Mouse (Mus musculus) hindbrain, postnatal 0 days (tissue): ENCODE data around the gene Ppy. TPM values are rescaled to one million over a fixed set of nuclear protein-coding genes. Genes with fewer than 3 reads are reported as not detected.

Source experiments
- ATAC-seq: fragments of 200-750 bp; cut with Nextera tagmentation; 2 replicates; pipeline ENCODE4 v1.8.0; 2017; ENCODE audit warnings: mild to moderate bottlenecking, moderate TSS enrichment, moderate library complexity
- DNase-seq: peaks from one replicate; pipeline ENCODE4 v3.0.0-alpha.2; 2015; ENCODE audit warnings: low spot score
- H3K27ac ChIP-seq: fragments of 300-500 bp; sonication (generic); 2 replicates; pipeline ENCODE4 v1.5.1; 2014; ENCODE audit warnings: mild to moderate bottlenecking
- H3K27me3 ChIP-seq: fragments of 300-500 bp; sonication (generic); 2 replicates; pipeline ENCODE4 v1.6.1; 2014; ENCODE audit warnings: low read length, mixed read lengths; ENCODE audit not compliant: insufficient read depth
- H3K36me3 ChIP-seq: fragments of 300-500 bp; sonication (generic); 2 replicates; pipeline ENCODE4 v1.6.1; 2014; ENCODE audit warnings: low read length, mixed read lengths; ENCODE audit not compliant: insufficient read depth
- H3K4me1 ChIP-seq: fragments of 300-500 bp; sonication (generic); 2 replicates; pipeline ENCODE4 v1.6.1; 2014; ENCODE audit warnings: antibody characterized with exemption, low read length, mixed read lengths; ENCODE audit not compliant: insufficient read depth
- H3K4me2 ChIP-seq: fragments of 300-500 bp; sonication (generic); 2 replicates; pipeline ENCODE4 v1.6.1; 2014; ENCODE audit warnings: low read depth, mild to moderate bottlenecking, low read length, moderate library complexity, mixed read lengths
- H3K4me3 ChIP-seq: fragments of 300-500 bp; sonication (generic); 2 replicates; pipeline ENCODE4 v1.5.1; 2014; ENCODE audit warnings: low read length
- H3K9ac ChIP-seq: fragments of 300-500 bp; sonication (generic); replicated peaks from 2 replicates; pipeline ENCODE4 v1.6.1; 2014; ENCODE audit warnings: mild to moderate bottlenecking, low read length, moderate library complexity, mixed read lengths
- H3K9me3 ChIP-seq: fragments of 300-500 bp; sonication (generic); 2 replicates; pipeline ENCODE4 v1.6.1; 2016; ENCODE audit warnings: low read length, mixed read lengths
- CTCF ChIP-seq: IDR thresholded peaks from 2 replicates; pipeline ENCODE4 v1.5.1; 2016; ENCODE audit warnings: antibody characterized with exemption, control low read depth, low read depth
- WGBS: fragments of 180-500 bp; shearing (Covaris S2); extraction: QIAGEN DNeasy Blood & Tissue Kit; methylation state at CpG from one replicate; pipeline ENCODE4 v1.1.7; 2014; 5-methylcytosine and 5-hydroxymethylcytosine counted together
- polyA plus RNA-seq: library from polyadenylated mRNA; unstranded; fragments of >200 nt; fragmentation: Nextera tagmentation; extraction: Ambion mirVana; gene quantifications from 2 replicates; pipeline ENCODE4 v1.2.1, GENCODE M21; 2015
- total RNA-seq: library from RNA; depleted of rRNA; stranded (reverse); fragments of >200 nt; gene quantifications from 2 replicates; pipeline ENCODE4 v1.2.3, GENCODE M21; 2014

Gene Ppy
- total and polyA plus RNA-seq, 2 experiments from 2014 or later = not detected

DNA sequence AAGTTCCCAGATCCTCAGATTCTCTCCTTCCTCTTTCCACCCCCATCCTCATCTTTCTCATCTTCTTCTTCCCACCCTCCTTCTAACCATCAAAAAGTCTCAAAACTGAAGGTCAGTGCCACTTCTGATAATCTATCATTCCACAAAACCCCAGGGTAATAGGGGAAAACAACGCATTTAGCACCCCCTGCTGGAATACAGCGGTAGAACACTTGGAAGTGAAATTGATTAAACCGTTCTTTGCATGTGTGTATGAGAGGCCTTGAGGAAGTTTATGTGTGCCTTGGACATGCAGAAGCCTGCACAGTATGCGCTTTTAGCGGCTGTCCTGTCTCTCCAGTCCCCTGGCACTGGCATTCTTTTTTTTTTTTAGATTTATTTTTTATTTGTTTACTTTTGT lies 39.4 kb upstream of the Ppy start:
- DNase-seq (peak; percentile 72), ATAC-seq (no peak)
- TF ChIP-seq CTCF = peak; percentile 87
- no peaks in the 10 kb centered on the region for H3K9me3 ChIP-seq
- H3K4me1 ChIP-seq = no peaks in the 10 kb centered on the region
- H3K36me3 ChIP-seq = no peaks in the 10 kb centered on the region
- no peak overlapping the region for H3K4me3 ChIP-seq
- H3K9ac ChIP-seq = no peak overlapping the region
- H3K27me3 ChIP-seq = peaks cover 13% of the 10 kb centered on the region
- WGBS = 6% methylated on average over 5 of the region's 5 CpGs
- H3K4me2 ChIP-seq = no peak overlapping the region
- H3K27ac ChIP-seq = no peak overlapping the region

DNA sequence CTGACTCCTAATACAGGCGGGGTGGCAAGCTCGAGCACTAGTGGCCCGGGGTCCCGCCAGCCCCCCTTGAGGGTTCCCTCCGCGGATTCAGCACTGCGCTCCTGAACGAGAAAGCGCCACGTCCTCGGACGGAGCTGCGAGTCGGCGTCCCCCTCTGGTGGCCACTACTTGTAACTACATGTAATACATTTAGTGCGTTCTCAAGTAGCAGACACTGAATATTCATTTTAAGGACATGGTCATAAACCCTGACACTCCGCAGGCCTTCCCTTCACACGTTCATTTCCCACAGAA lies 37.3 kb upstream of the Ppy start:
- Histone ChIP-seq H3K36me3 (no peaks in the 10 kb centered on the region), H3K27ac (no peak overlapping the region), H3K9me3 (no peaks in the 10 kb centered on the region), H3K4me3 (peak overlapping the region; percentile 16), H3K4me2 (peak overlapping the region; percentile 59), H3K27me3 (peaks cover under 1% of the 10 kb centered on the region; the same call in 1 of the 2 replicates), H3K4me1 (no peaks in the 10 kb centered on the region), H3K9ac (0 out of 2 replicates have a peak overlapping the region, but pooled peaks have one; percentile 9)
- DNase-seq (peak; percentile 88), ATAC-seq (peak; percentile 61; the same call in 1 of the 2 replicates)
- peak; percentile 97 for TF ChIP-seq CTCF
- WGBS = under 1% methylated on average over 18 of the region's 18 CpGs

DNA sequence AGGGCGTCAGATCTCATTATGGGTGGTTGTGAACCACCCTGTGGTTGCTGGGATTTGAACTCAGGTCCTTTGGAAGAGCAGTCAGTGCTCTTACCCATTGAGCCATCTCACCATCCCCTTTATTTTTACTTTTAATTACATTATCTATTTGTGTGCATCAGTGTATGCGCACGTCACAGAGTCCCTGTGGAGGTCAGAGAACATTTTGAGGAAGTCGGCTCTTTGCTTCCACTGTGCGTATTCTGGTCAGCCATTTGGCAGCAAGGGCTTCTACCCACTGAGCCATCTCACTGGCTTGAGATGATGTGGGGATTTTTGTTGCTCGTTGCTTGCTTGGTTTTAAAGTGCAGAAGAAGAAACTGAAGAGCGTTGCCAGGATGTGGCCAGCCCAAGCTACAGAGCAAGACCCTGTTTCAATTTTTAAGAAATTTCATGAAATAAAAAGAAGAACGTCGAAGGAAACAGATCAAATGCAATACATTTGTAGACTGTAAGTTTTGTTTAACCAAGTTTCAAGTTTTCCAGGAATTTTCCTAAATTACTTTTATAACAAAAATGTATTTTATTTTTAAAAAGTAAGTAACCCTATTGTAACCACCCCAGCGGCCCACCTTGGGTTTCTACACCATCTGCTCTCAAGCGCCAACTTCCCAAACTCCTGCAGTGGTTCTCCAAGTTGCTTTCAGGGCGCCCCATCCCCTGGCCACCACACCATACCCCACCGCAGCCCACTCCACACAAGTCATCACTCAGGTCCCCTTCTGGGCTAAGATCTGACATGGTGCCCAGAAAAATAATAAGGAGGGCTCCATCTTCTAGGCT lies 36.7 kb upstream of the Ppy start:
- H3K9ac ChIP-seq = 0 out of 2 replicates have a peak overlapping the region, but pooled peaks have one; percentile 9
- WGBS = 44% methylated on average over 13 of the region's 13 CpGs
- ATAC-seq = no peak

DNA sequence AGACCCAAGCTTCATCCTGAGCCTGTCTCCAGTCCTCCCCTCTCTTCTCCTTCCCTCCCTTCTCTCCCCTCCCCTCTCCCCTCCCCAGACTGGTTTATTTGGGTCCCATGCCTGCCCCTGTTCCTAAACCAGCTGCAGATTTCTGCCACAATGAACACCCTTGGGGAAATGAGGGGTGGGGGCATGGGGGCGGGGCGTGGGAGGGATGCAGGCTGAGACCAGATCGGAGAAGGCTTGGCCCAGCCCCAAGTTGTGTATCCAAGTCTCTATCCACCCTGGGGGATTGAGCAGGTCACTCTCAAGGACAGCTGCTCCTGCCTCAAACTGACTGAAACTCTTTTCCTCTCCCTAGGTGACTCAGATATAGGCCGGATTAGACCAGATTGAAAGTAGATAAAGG lies 33.4 kb upstream of the Ppy start:
- WGBS = 20% methylated on average over 4 of the region's 4 CpGs
- H3K4me2 ChIP-seq = no peak overlapping the region
- H3K9ac ChIP-seq = no peak overlapping the region
- ATAC-seq (0 out of 2 replicates have a peak, but pooled peaks have one; percentile 49), DNase-seq (peak; percentile 69)
- H3K4me1 ChIP-seq = no peaks in the 10 kb centered on the region
- no peak overlapping the region for H3K27ac ChIP-seq
- H3K36me3 ChIP-seq = no peaks in the 10 kb centered on the region
- H3K4me3 ChIP-seq = no peak overlapping the region
- H3K9me3 ChIP-seq = no peaks in the 10 kb centered on the region
- TF ChIP-seq CTCF = no peak
- no peaks in the 10 kb centered on the region for H3K27me3 ChIP-seq

More for the DNA sequence above, 36.7 kb upstream of the Ppy start:
- Histone ChIP-seq H3K27me3 (no peaks in the 10 kb centered on the region), H3K4me2 (peak overlapping the region; percentile 59), H3K36me3 (no peaks in the 10 kb centered on the region), H3K9me3 (no peaks in the 10 kb centered on the region), H3K27ac (no peak overlapping the region), H3K4me3 (peak overlapping the region; percentile 16), H3K4me1 (no peaks in the 10 kb centered on the region)
- DNase-seq = no peak
- no peak for TF ChIP-seq CTCF

DNA sequence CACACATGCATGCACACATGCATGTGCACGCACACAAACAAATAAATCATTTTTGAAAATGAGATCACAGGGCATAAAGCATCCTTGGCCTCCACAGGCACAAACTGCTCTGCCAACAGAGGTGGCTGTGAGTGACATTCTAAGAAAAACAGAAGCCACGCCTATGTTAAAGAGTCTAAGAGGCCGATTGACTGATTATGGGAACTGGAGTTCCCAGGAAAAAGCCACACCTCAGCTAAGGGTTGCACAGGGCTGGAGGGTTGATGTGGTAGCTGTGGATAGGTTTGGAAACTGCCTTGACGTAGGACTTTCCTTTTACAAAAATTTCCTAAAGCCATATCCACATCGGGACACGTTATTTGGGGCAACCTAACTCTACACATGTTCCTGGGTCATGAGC lies 16.3 kb upstream of the Ppy start:
- DNase-seq = no peak
- H3K9me3 ChIP-seq = no peaks in the 10 kb centered on the region
- TF ChIP-seq CTCF = no peak
- H3K9ac ChIP-seq = no peak overlapping the region
- H3K4me1 ChIP-seq = no peaks in the 10 kb centered on the region
- no peak for ATAC-seq
- H3K27ac ChIP-seq = no peak overlapping the region
- 79% methylated on average over 6 of the region's 6 CpGs for WGBS
- no peaks in the 10 kb centered on the region for H3K36me3 ChIP-seq
- no peak overlapping the region for H3K4me2 ChIP-seq
- H3K4me3 ChIP-seq = no peak overlapping the region
- no peaks in the 10 kb centered on the region for H3K27me3 ChIP-seq

DNA sequence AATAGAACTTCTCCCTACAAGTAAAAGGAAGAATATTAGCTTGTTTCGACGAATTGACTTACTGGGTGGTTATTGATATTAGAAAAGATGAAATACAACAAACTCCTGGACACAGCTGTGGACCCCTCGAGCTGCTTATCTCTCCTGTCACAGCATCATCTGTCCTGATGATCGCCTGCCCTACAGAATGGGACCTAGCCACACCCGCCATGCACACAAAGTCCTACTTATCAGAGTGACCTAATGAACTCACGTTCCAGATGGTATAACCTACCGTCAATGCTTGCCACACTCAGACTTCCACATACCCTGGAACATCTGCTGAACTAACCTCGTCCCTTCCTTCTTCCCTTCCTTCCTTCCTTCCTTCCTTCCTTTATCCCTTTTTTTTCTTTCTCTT lies 15.1 kb upstream of the Ppy start:
- H3K27ac ChIP-seq = no peak overlapping the region
- no peaks in the 10 kb centered on the region for H3K36me3 ChIP-seq
- H3K27me3 ChIP-seq = no peaks in the 10 kb centered on the region
- no peak overlapping the region for H3K9ac ChIP-seq
- ATAC-seq (no peak), DNase-seq (no peak)
- no peak for TF ChIP-seq CTCF
- H3K4me1 ChIP-seq = no peaks in the 10 kb centered on the region
- 85% methylated on average over 8 of the region's 8 CpGs for WGBS
- H3K9me3 ChIP-seq = no peaks in the 10 kb centered on the region
- no peak overlapping the region for H3K4me3 ChIP-seq
- H3K4me2 ChIP-seq = no peak overlapping the region

DNA sequence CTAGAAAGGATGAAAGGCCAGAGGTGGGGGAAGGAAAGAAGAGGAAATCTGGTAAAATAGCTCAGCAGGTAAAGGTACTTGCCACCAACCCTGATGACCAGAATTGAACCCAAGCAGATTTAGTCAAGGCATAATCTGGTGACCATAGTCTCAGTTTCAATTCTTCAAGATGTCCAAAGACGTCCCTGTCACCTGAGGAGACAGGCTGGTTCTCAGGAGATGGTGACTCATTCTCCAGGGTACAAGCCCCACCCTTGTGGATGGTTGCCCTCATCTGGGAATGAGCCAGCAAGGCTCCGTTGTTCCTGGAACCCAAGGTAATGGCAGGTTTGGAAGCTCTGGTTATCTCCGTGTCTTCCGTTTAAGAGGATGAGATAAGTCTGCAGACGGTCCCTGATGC lies 10.5 kb upstream of the Ppy start:
- no peak overlapping the region for H3K4me3 ChIP-seq
- H3K9me3 ChIP-seq = no peaks in the 10 kb centered on the region
- ATAC-seq (no peak), DNase-seq (no peak)
- TF ChIP-seq CTCF = no peak
- WGBS = 83% methylated on average over 5 of the region's 5 CpGs
- no peak overlapping the region for H3K9ac ChIP-seq
- no peak overlapping the region for H3K4me2 ChIP-seq
- H3K27ac ChIP-seq = no peak overlapping the region
- H3K27me3 ChIP-seq = peaks cover 25% of the 10 kb centered on the region
- no peaks in the 10 kb centered on the region for H3K4me1 ChIP-seq
- no peaks in the 10 kb centered on the region for H3K36me3 ChIP-seq
